Mouse (Mus musculus) adrenal gland, adult 8-10 months (tissue): ENCODE measurements around the gene Zfp329. TPM values are rescaled to one million over a fixed set of nuclear protein-coding genes. Genes with fewer than 3 reads are reported as not detected.
A peak's percentile ranks its signal among the peaks of the same experiment; 100 is the strongest.
"Not testable (repeated sequence)": the region's sequence is repeated elsewhere in the genome, so short reads cannot be mapped to it uniquely, and the experiment has no call there.

ENCODE experiments used
- DNase-seq: peaks from one replicate; pipeline ENCODE4 v3.0.0; 2022
- total RNA-seq, 4 experiments: library from RNA; stranded (reverse); gene quantifications; 2 replicates each; pipeline ENCODE4 v1.2.4; 2022

Gene Zfp329
- total RNA-seq: 10 to 100 TPM; 10.8 to 15.6 (median 13.4) TPM

GRCm38 (mm10) chr7:12818521-12819295 lies at the start of gene Zfp329:
Gene Zfp329, minus strand, starts transcription at chr7:12818858.
- peak; percentile 84 for DNase-seq

- DNase-seq: no peak
These were observed 17.1 kb upstream of the Zfp329 start for GRCm38 (mm10) chr7:12835779-12836178.

GRCm38 (mm10) chr7:12835193-12835671 lies 16.6 kb upstream of the Zfp329 start:
- DNase-seq: no peak

- peak; percentile 88 for DNase-seq
These were observed 15.8 kb upstream of the Zfp329 start, which contains the start of gene Zfp110 for GRCm38 (mm10) chr7:12834162-12835120. Gene Zfp110, plus strand, starts transcription at chr7:12834761.

- DNase-seq: no peak
These were observed 3.1 kb downstream of the Zfp329 start for GRCm38 (mm10) chr7:12815566-12815965.

GRCm38 (mm10) chr7:12803727-12804071 lies 15.0 kb downstream of the Zfp329 start:
- DNase-seq: no peak

GRCm38 (mm10) chr7:12802866-12803726 lies 15.6 kb downstream of the Zfp329 start, which contains the start of gene Zscan18:
Gene Zscan18, minus strand, starts transcription at chr7:12803635.
- peak; percentile 72 for DNase-seq

- no peak for DNase-seq
These were observed 19.1 kb downstream of the Zfp329 start for GRCm38 (mm10) chr7:12799554-12799953.

GRCm38 (mm10) chr7:12797971-12798370 lies 20.7 kb downstream of the Zfp329 start:
- DNase-seq: no peak

GRCm38 (mm10) chr7:12792624-12793023 lies 26.0 kb downstream of the Zfp329 start:
- not testable (repeated sequence) for DNase-seq

GRCm38 (mm10) chr7:12788025-12788424 lies 30.6 kb downstream of the Zfp329 start:
- no peak for DNase-seq

- no peak for DNase-seq
These were observed 31.3 kb downstream of the Zfp329 start for GRCm38 (mm10) chr7:12787333-12787732.

GRCm38 (mm10) chr7:12780151-12780830 lies 38.4 kb downstream of the Zfp329 start:
- peak; percentile 67 for DNase-seq

GRCm38 (mm10) chr7:12779782-12780150 lies 38.9 kb downstream of the Zfp329 start:
- DNase-seq: no peak

- DNase-seq: no peak
These were observed 39.5 kb downstream of the Zfp329 start for GRCm38 (mm10) chr7:12779141-12779540.

GRCm38 (mm10) chr7:12774606-12775005 lies 44.1 kb downstream of the Zfp329 start:
- no peak for DNase-seq

- no peak for DNase-seq
These were observed 44.5 kb downstream of the Zfp329 start for GRCm38 (mm10) chr7:12774111-12774510.
